In the genomic region with DNA sequence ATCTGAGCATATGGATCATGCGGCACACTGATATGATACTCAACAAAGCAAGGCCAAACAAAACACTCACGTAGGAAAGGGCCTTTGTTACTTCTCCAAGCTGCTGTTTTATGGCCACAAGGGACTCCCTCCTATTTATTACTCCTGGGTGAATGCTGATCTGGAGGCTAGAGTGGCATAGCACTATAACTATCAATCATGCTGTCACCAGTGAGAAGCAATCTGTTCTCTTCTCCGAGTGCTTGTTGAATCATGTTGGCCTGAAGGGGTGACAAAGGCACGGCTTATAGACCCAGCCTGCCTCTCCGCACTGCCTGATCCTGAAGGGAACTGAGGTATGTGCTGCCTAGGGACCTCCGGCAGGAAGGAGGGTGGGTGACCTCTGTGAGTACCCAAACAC, we compare ENCODE assay signal across 35 mouse cellular contexts. TPM values are rescaled to one million over a fixed set of nuclear protein-coding genes. Genes with fewer than 3 reads are reported as not detected.
DNase-seq lines count a peak whose midpoint lies in the region; ATAC-seq lines count a peak whose summit lies in the region.
"Had no signal": no experiment of that assay in that cellular context is flagged by ENCODE, and none has a peak within 500 bp of the region (broad histone marks: within the 10 kb centered on the region; RNA-seq: fewer than 3 reads in every experiment).

No protein-coding gene starts in this region.

- H3K4me2 ChIP-seq in hindbrain, embryonic 11.5 days (replicated peaks; ENCODE audit: low read depth, low read length) = no peak overlapping the region
- no peak overlapping the region for H3K4me2 ChIP-seq in hindbrain, embryonic 14.5 days (replicated peaks)
- no peak overlapping the region for H3K4me2 ChIP-seq in intestine, embryonic 14.5 days (ENCODE audit: low read length)
- H3K4me2 ChIP-seq in neural tube, embryonic 12.5 days (replicated peaks) = no peak overlapping the region
- H3K4me2 ChIP-seq: limb, embryonic 15.5 days; lung, embryonic 14.5 days had no signal

- no peaks in the 10 kb centered on the region for H3K27me3 ChIP-seq in hindbrain, embryonic 11.5 days (ENCODE audit: control insufficient read depth, insufficient read depth, low read length)
- no peaks in the 10 kb centered on the region for H3K27me3 ChIP-seq in hindbrain, embryonic 14.5 days (ENCODE audit: control insufficient read depth, insufficient read depth, low read length)
- no peaks in the 10 kb centered on the region for H3K27me3 ChIP-seq in intestine, embryonic 14.5 days (replicated peaks; ENCODE audit: control insufficient read depth, insufficient read depth, low read length)
- H3K27me3 ChIP-seq in neural tube, embryonic 12.5 days (replicated peaks) = no peaks in the 10 kb centered on the region
- H3K27me3 ChIP-seq: limb, embryonic 15.5 days had no signal

- H3K9me3 ChIP-seq in hindbrain, embryonic 11.5 days (ENCODE audit: control insufficient read depth, low read length) = no peaks in the 10 kb centered on the region
- no peaks in the 10 kb centered on the region for H3K9me3 ChIP-seq in hindbrain, embryonic 14.5 days (ENCODE audit: control insufficient read depth, low read length)
- no peaks in the 10 kb centered on the region for H3K9me3 ChIP-seq in intestine, embryonic 14.5 days (ENCODE audit: control insufficient read depth, low read length)
- no peaks in the 10 kb centered on the region for H3K9me3 ChIP-seq in neural tube, embryonic 12.5 days
- H3K9me3 ChIP-seq: embryonic facial prominence, embryonic 10.5 days; heart, embryonic 10.5 days; limb, embryonic 15.5 days; megakaryocyte, embryonic 14.5 days had no signal

- no peaks in the 10 kb centered on the region for H3K4me1 ChIP-seq in hindbrain, embryonic 11.5 days (replicated peaks; ENCODE audit: control insufficient read depth, insufficient read depth, low read length)
- no peaks in the 10 kb centered on the region for H3K4me1 ChIP-seq in hindbrain, embryonic 14.5 days (replicated peaks; ENCODE audit: control insufficient read depth, insufficient read depth, low read length)
- no peaks in the 10 kb centered on the region for H3K4me1 ChIP-seq in intestine, embryonic 14.5 days (replicated peaks; ENCODE audit: control insufficient read depth, insufficient read depth, low read length)
- peaks cover 7% of the 10 kb centered on the region; the same call in 1 of the 2 replicates for H3K4me1 ChIP-seq in neural tube, embryonic 12.5 days
- H3K4me1 ChIP-seq: embryonic facial prominence, embryonic 10.5 days; heart, embryonic 10.5 days; limb, embryonic 15.5 days had no signal

- peak; percentile 72 for ATAC-seq in hindbrain, embryonic 11.5 days (ENCODE audit: low FRiP score)
- no peak for ATAC-seq in hindbrain, embryonic 14.5 days (ENCODE audit: low FRiP score)
- ATAC-seq in intestine, embryonic 14.5 days (replicated peaks; ENCODE audit: low FRiP score, low TSS enrichment, low read depth) = peak; percentile 68
- peak; percentile 86 for ATAC-seq in neural tube, embryonic 12.5 days (ENCODE audit: low FRiP score, low read depth)

- peak; percentile 32 for DNase-seq in hindbrain, embryonic 11.5 days (ENCODE audit: low spot score)
- DNase-seq in hindbrain, embryonic 14.5 days (ENCODE audit: low spot score) = no peak
- peak; percentile 61 for DNase-seq in embryo, embryonic 10.5 days (ENCODE audit: low spot score)
- DNase-seq in intestine, embryonic 14.5 days (ENCODE audit: low spot score) = no peak
- no peak for DNase-seq in heart, adult 8-10 months (ENCODE audit: low spot score)
- DNase-seq in T-cell, adult 2 months (ENCODE audit: low spot score) = no peak
- DNase-seq in cerebellum, postnatal 4 days (ENCODE audit: low spot score in 2 of 2) = no peak
- DNase-seq: cerebellum, adult 11-12 months; cerebellum, postnatal 14 days; gastrocnemius, adult 2 months; heart, postnatal 4 days; kidney, adult 11 months; kidney, postnatal 14 days; left cerebral cortex, postnatal 4 days; lung, embryonic 14.5 days; midbrain, embryonic 14.5 days; retina, postnatal 1 day; right cerebral cortex, postnatal 25 days; spleen, adult 18-20 months; thymus, adult 18-20 months had no signal

- H3K27ac ChIP-seq in hindbrain, embryonic 11.5 days (ENCODE audit: low read depth, low read length) = 0 out of 2 replicates have a peak overlapping the region, but pooled peaks have one; percentile 53
- no peak overlapping the region for H3K27ac ChIP-seq in hindbrain, embryonic 14.5 days
- no peak overlapping the region for H3K27ac ChIP-seq in intestine, embryonic 14.5 days (ENCODE audit: low read depth)
- no peak overlapping the region for H3K27ac ChIP-seq in neural tube, embryonic 12.5 days
- H3K27ac ChIP-seq: embryonic facial prominence, embryonic 10.5 days; gastrocnemius, adult 2 months; heart, embryonic 10.5 days; limb, embryonic 15.5 days; liver, embryonic 14.5 days had no signal

- 27% methylated on average over 6 of the region's 6 CpGs for WGBS in hindbrain, embryonic 11.5 days
- 28% methylated on average over 6 of the region's 6 CpGs for WGBS in hindbrain, embryonic 14.5 days
- 14% methylated on average over 6 of the region's 6 CpGs for WGBS in intestine, embryonic 14.5 days
- WGBS in neural tube, embryonic 12.5 days = 5% methylated on average over 6 of the region's 6 CpGs

- no peak overlapping the region for H3K9ac ChIP-seq in hindbrain, embryonic 11.5 days (ENCODE audit: low read depth, low read length)
- H3K9ac ChIP-seq in hindbrain, embryonic 14.5 days = no peak overlapping the region
- no peak overlapping the region for H3K9ac ChIP-seq in intestine, embryonic 14.5 days (ENCODE audit: low read length)
- H3K9ac ChIP-seq in neural tube, embryonic 12.5 days = no peak overlapping the region
- H3K9ac ChIP-seq: limb, embryonic 15.5 days; liver, embryonic 14.5 days; lung, embryonic 14.5 days had no signal

- H3K36me3 ChIP-seq in hindbrain, embryonic 11.5 days (ENCODE audit: control insufficient read depth, insufficient read depth, low read length) = no peaks in the 10 kb centered on the region
- no peaks in the 10 kb centered on the region for H3K36me3 ChIP-seq in hindbrain, embryonic 14.5 days (replicated peaks; ENCODE audit: control insufficient read depth, insufficient read depth)
- no peaks in the 10 kb centered on the region for H3K36me3 ChIP-seq in intestine, embryonic 14.5 days (ENCODE audit: control insufficient read depth, insufficient read depth, low read length)
- no peaks in the 10 kb centered on the region for H3K36me3 ChIP-seq in neural tube, embryonic 12.5 days
- H3K36me3 ChIP-seq: embryonic facial prominence, embryonic 10.5 days; heart, embryonic 10.5 days; limb, embryonic 15.5 days had no signal

- no peak overlapping the region for H3K4me3 ChIP-seq in hindbrain, embryonic 11.5 days (ENCODE audit: low read depth, low read length)
- H3K4me3 ChIP-seq in hindbrain, embryonic 14.5 days (replicated peaks; ENCODE audit: low read length) = no peak overlapping the region
- H3K4me3 ChIP-seq in intestine, embryonic 14.5 days (ENCODE audit: low read depth, low read length) = no peak overlapping the region
- H3K4me3 ChIP-seq in neural tube, embryonic 12.5 days = no peak overlapping the region
- H3K4me3 ChIP-seq: embryonic facial prominence, embryonic 10.5 days; gastrocnemius, adult 2 months; heart, embryonic 10.5 days; limb, embryonic 15.5 days; megakaryocyte, embryonic 14.5 days had no signal

RNA-seq across cellular contexts. Expression of a gene that starts 10.3 kb away (rescaled TPM):
- polyA plus RNA-seq in hindbrain, embryonic 11.5 days (2014; fragmentation: Nextera tagmentation; extraction: Ambion mirVana) = 86.2 and 89.4 TPM in 2 replicates
- 79.1 and 81.6 TPM in 2 replicates for polyA plus RNA-seq in hindbrain, embryonic 14.5 days (2014; fragmentation: Nextera tagmentation; extraction: Ambion mirVana)
- 123 and 139 TPM in 2 replicates for polyA plus RNA-seq in intestine, embryonic 14.5 days (2014; fragmentation: Nextera tagmentation; extraction: Ambion mirVana)
- 100 and 101 TPM in 2 replicates for polyA plus RNA-seq in neural tube, embryonic 12.5 days (2016; fragmentation: Nextera tagmentation; extraction: Ambion mirVana)
- 10 to 100 TPM; 70.6 to 88.2 (median 80.3) TPM for total RNA-seq in heart, adult 8-10 months (2022)

RNA-seq across cellular contexts. Expression of a gene that starts 15.5 kb away (rescaled TPM):
- polyA plus RNA-seq in hindbrain, embryonic 11.5 days (2014; fragmentation: Nextera tagmentation; extraction: Ambion mirVana) = not detected in 2 replicates
- not detected in 2 replicates for polyA plus RNA-seq in hindbrain, embryonic 14.5 days (2014; fragmentation: Nextera tagmentation; extraction: Ambion mirVana)
- 0.36 and 3.3 TPM in 2 replicates for polyA plus RNA-seq in intestine, embryonic 14.5 days (2014; fragmentation: Nextera tagmentation; extraction: Ambion mirVana)
- polyA plus RNA-seq in neural tube, embryonic 12.5 days (2016; fragmentation: Nextera tagmentation; extraction: Ambion mirVana) = not detected in 2 replicates
- not detected for total RNA-seq in heart, adult 8-10 months (2022)
- total RNA-seq: adrenal gland, adult 18-20 months; adrenal gland, postnatal 4 days; ES-E14; gastrocnemius, adult 2 months; heart, postnatal 4 days; layer of hippocampus, adult 18-20 months; layer of hippocampus, postnatal 14 days; left cerebral cortex, adult 8-10 months; left cerebral cortex, postnatal 4 days had no signal
- polyA plus RNA-seq: forebrain, embryonic 11.5 days; gonadal fat pad, adult 2 months; heart, embryonic 10.5 days; heart, embryonic 16.5 days; limb, embryonic 15.5 days; liver, embryonic 14.5 days; lung, embryonic 14.5 days; midbrain, embryonic 14.5 days had no signal

RNA-seq across cellular contexts. Expression of a gene that starts 36.4 kb away (rescaled TPM):
- 6.3 and 7.0 TPM in 2 replicates for polyA plus RNA-seq in hindbrain, embryonic 11.5 days (2014; fragmentation: Nextera tagmentation; extraction: Ambion mirVana)
- 8.6 and 10.2 TPM in 2 replicates for polyA plus RNA-seq in hindbrain, embryonic 14.5 days (2014; fragmentation: Nextera tagmentation; extraction: Ambion mirVana)
- 7.2 and 8.8 TPM in 2 replicates for polyA plus RNA-seq in intestine, embryonic 14.5 days (2014; fragmentation: Nextera tagmentation; extraction: Ambion mirVana)
- polyA plus RNA-seq in neural tube, embryonic 12.5 days (2016; fragmentation: Nextera tagmentation; extraction: Ambion mirVana) = 12.8 and 13.8 TPM in 2 replicates
- total RNA-seq in heart, adult 8-10 months (2022) = 10 to 100 TPM in 1 of 4 experiments, 1 to 10 TPM in 3; 7.7 to 12.3 (median 8.9) TPM

RNA-seq across cellular contexts. Expression of a gene that starts 37.0 kb away (rescaled TPM):
- polyA plus RNA-seq in hindbrain, embryonic 11.5 days (2014; fragmentation: Nextera tagmentation; extraction: Ambion mirVana) = not detected in 2 replicates
- polyA plus RNA-seq in hindbrain, embryonic 14.5 days (2014; fragmentation: Nextera tagmentation; extraction: Ambion mirVana) = not detected in 2 replicates
- not detected in 2 replicates for polyA plus RNA-seq in intestine, embryonic 14.5 days (2014; fragmentation: Nextera tagmentation; extraction: Ambion mirVana)
- not detected in 2 replicates for polyA plus RNA-seq in neural tube, embryonic 12.5 days (2016; fragmentation: Nextera tagmentation; extraction: Ambion mirVana)
- total RNA-seq in heart, adult 8-10 months (2022) = not detected
- total RNA-seq: adrenal gland, adult 18-20 months; adrenal gland, postnatal 4 days; ES-E14; gastrocnemius, adult 2 months; heart, postnatal 4 days; layer of hippocampus, adult 18-20 months; layer of hippocampus, postnatal 14 days; left cerebral cortex, adult 8-10 months had no signal
- polyA plus RNA-seq: embryonic facial prominence, embryonic 10.5 days; forebrain, embryonic 11.5 days; heart, embryonic 10.5 days; heart, embryonic 16.5 days; limb, embryonic 15.5 days; lung, embryonic 14.5 days; midbrain, embryonic 14.5 days had no signal

RNA-seq across cellular contexts. Expression of a gene that starts 41.3 kb away (rescaled TPM):
- 271 and 322 TPM in 2 replicates for polyA plus RNA-seq in hindbrain, embryonic 11.5 days (2014; fragmentation: Nextera tagmentation; extraction: Ambion mirVana)
- polyA plus RNA-seq in hindbrain, embryonic 14.5 days (2014; fragmentation: Nextera tagmentation; extraction: Ambion mirVana) = 417 and 419 TPM in 2 replicates
- polyA plus RNA-seq in intestine, embryonic 14.5 days (2014; fragmentation: Nextera tagmentation; extraction: Ambion mirVana) = 276 and 284 TPM in 2 replicates
- polyA plus RNA-seq in neural tube, embryonic 12.5 days (2016; fragmentation: Nextera tagmentation; extraction: Ambion mirVana) = 346 and 362 TPM in 2 replicates
- 100 to 1,000 TPM; 135 to 166 (median 152) TPM for total RNA-seq in heart, adult 8-10 months (2022)

Comparison
In these comparisons a context has a peak if more than half of its experiments do, and no peak if none do; other contexts are left out.
1. DNase-seq: peak in hindbrain, embryonic 11.5 days (single experiment) and embryo, embryonic 10.5 days (single experiment); none in hindbrain, embryonic 14.5 days (single experiment), intestine, embryonic 14.5 days (single experiment), heart, adult 8-10 months (single experiment), T-cell, adult 2 months (single experiment) and cerebellum, postnatal 4 days (0 of 2).